Mouse (Mus musculus): Measurements from ENCODE around the gene Cdk9. TPM values are rescaled to one million over a fixed set of nuclear protein-coding genes. Genes with fewer than 3 reads are reported as not detected.

The Cdk9 gene
- total RNA-seq (2014; fragmentation: Nextera tagmentation) (95.7 and 133 TPM in 2 replicates), total RNA-seq (2017) (29.6 and 46.5 TPM in 2 replicates)

DNA sequence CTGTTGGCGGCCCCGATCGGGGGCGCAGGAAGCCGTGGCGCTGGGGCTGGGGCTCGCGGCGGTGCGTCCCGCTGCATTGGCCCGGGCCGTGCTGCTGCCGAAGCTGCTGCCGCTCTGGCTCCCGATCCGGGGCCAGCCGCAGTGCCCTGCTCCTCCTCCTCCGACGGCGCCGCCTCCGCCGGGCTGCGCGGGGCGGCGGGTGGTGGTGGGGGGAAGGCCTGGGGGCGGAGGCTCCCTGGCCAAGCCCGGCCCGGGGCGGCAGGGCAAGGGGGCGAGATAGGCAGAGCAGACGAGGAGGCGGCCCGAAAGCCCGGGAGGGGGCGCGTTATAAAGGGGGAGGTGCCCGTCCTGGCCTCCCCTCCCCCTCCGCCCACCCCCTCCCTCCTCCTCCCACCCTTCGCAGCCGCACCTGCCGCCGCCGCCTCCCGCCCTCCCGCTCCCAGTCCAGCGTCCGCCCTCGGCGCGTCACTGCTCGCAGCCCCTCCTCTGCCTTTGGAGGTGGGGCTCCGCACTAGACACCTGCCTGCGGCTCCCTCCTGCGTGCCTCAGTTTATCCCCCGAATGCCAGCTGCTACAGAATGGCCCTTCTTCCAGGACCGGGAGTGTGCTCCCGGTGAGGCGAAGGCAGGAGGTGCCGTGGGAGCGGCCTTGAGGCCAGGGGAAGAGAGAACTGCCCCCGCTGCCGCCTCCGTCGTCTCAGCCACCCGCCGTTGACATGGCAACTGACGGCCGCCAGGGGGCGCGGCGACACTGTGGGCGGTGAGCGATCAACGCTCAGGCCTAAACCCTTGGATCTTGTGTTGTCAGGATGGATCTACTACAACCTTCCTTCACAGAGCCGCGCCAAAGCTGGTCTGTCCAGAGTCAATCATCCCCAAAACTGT is at the start of gene Cdk9:
TSS of gene Cdk9 (minus strand) at position 143 of the 884 bp plus-strand sequence.
- ATAC-seq (replicated peaks; ENCODE audit: low FRiP score, low TSS enrichment, poor library complexity, severe bottlenecking) = peak; percentile 76

DNA sequence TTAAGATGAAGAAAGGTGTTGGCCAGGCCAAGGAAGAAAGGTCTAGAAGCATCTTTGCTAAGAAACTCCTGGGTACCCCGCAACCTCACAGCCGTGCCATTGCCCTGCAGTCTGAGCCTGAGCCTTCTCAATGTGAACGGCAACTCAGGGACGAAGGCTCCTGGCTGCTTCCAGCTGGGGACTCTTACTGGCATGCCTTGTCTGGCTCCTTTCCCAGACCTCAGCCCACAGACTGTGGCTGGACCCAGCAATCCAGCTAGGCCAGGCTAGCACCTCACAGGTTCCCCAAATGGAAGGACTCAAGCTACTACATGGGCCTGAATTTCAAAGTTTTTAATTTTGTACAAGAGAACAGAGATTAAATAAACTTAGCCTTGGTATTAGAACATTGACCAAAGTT is 49.0 kb upstream of the Cdk9 start:
- ATAC-seq (replicated peaks; ENCODE audit: low FRiP score, low TSS enrichment, poor library complexity, severe bottlenecking) = no peak

DNA sequence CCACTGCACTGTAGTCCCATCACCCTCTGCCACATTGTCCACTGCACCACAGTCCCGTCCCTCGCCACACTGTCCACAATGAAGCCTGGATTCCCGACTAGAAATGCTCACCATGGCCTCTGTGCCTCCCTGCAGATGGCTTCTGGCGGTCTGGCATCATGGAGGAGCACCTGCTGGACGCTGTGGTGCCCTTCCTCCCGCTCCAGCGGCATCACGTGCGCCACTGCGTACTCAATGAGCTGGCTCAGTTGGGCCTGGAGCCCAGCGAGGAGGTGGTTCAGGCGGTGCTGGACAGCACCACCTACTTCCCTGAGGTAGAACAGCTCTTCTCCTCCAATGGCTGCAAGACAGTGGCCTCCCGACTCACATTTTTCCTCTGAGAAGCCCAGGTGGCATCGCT is 48.5 kb upstream of the Cdk9 start:
- ATAC-seq (replicated peaks; ENCODE audit: low FRiP score, low TSS enrichment, poor library complexity, severe bottlenecking) = no peak

DNA sequence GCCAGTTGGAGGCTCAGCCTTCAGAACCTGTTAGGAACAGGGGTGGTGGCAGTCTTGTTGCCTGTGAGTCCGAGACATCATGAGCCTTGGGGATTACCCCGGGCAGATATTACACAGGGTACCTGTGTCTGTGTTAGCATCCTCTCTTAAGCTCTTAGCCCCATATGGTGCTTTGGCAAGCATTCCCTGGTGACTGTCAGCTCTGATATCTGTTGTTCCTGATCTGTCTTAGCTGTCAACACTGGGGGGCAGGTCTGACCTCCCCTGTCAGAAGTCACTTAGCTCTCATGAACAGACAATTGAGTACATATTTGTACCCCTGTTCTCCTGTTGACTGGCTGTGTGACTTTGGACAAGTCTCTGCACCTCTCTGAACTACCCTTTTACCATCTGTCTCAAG is 46.1 kb upstream of the Cdk9 start:
- no peak for ATAC-seq (replicated peaks; ENCODE audit: low FRiP score, low TSS enrichment, poor library complexity, severe bottlenecking)

DNA sequence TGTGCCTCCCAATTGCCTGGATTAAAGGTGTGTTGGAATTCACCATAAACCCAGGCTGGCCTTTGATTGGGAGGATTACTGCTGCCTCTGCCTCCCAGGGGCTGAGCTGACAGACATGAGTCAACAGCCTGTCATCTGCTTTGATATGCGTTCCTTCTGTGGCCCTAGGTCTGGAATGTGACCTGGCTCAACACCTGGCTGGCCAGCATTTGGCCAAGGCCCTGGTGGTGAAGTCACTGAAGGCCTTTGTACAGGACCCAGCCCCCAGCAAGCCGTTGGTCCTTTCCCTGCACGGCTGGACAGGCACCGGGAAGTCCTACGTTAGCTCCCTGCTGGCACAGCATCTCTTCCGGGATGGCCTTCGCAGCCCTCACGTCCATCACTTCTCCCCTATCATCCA is 45.6 kb upstream of the Cdk9 start:
- ATAC-seq (replicated peaks; ENCODE audit: low FRiP score, low TSS enrichment, poor library complexity, severe bottlenecking) = no peak

DNA sequence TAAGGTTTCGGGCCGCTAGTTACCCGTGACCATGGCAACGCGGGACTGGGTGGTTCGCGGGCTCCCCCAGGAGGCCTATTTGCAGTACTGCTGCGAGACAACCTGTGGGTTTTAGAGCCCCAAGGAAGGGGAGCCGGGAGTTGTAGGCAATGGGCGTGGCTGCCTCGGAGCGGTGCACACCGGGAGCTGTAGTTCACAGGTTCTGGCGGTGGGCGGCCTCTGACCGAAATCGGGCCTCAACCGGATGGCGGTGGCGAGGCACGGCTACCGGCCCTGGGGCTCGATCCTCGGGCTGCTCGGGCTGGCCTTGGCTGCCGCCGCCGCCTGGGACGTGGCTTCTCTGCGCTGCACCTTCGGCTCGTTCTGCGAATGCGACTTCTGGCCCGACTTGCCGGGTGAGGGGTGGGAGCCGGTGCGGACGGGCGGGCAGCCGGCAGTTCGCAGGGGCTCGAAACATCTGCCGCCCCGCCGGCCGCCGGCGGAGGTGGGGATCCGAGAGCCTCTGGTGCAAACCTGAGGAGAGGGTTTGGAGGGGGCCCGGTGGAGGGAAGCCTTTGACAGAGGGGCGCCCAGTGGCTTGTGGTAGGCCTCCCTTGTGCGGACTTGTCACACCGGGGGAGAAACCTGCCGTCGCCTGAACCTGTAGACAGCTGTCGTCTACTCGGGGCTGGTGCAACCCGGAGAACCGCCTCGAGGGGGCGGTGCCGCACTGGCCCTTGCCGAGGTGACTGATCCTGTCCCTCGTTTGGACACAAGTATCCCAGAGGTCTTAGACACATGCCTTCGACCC is 44.4 kb upstream of the Cdk9 start, which contains the start of gene Tor2a:
TSS of gene Tor2a (plus strand) at position 179 of the 790 bp plus-strand sequence.
- peak; percentile 97 for ATAC-seq (replicated peaks; ENCODE audit: low FRiP score, low TSS enrichment, poor library complexity, severe bottlenecking)

DNA sequence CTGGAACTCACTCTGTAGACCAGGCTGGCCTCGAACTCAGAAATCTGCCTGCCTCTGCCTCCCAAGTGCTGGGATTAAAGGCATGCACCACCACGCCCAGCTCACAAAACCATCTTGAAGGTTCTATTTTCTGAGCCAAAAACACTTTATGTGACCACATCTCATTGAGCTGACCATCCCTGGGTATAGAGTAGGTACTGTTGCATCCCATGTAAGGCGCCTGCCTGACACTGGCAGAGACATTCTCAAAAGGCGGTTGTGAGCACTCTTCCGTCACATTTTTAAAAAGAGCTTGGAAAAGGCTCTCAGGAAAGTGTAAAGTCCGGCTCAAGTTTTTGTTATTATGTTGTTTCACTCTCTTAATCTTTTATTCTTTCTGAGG is 43.8 kb upstream of the Cdk9 start:
- ATAC-seq (replicated peaks; ENCODE audit: low FRiP score, low TSS enrichment, poor library complexity, severe bottlenecking) = 0 out of 2 replicates have a peak, but pooled peaks have one; percentile 1

DNA sequence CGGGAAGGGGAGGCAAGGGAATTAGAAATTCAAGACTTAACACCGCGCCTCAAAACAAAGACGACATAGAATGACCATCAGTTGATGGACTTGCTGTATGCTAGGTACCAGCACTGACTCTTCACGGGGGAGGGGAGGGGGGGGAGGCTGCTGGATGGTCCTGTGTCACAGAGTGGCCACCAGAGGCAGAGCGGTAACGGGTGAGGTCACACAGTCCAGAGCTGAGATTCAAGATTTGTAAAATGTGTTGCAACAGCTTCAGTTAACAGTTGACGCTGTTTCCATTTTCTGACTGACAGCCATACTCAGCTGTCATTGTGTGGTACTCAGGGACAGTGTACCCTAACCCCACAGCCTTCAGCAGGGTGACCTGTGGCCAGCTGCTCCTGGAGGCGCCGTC is 39.3 kb upstream of the Cdk9 start:
- no peak for ATAC-seq (replicated peaks; ENCODE audit: low FRiP score, low TSS enrichment, poor library complexity, severe bottlenecking)

DNA sequence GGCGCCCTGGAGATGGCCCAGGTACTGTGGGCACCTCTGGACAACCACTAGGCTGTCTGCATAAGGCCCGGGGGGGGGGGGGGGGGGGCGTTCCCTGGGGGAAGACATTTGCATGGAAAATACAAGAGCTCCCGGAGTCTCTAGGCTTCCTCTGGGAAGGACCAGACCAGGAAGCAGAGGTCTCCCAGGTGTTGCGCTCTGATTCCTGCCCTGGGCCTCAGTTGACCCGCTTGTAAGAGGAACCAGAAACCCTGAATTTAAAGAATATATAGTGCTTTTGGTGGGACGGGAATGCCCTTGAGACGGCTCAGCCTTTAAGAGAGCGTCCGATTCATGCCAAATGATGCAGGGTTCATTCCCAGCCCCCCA is 38.8 kb upstream of the Cdk9 start:
- ATAC-seq (replicated peaks; ENCODE audit: low FRiP score, low TSS enrichment, poor library complexity, severe bottlenecking) = no peak

DNA sequence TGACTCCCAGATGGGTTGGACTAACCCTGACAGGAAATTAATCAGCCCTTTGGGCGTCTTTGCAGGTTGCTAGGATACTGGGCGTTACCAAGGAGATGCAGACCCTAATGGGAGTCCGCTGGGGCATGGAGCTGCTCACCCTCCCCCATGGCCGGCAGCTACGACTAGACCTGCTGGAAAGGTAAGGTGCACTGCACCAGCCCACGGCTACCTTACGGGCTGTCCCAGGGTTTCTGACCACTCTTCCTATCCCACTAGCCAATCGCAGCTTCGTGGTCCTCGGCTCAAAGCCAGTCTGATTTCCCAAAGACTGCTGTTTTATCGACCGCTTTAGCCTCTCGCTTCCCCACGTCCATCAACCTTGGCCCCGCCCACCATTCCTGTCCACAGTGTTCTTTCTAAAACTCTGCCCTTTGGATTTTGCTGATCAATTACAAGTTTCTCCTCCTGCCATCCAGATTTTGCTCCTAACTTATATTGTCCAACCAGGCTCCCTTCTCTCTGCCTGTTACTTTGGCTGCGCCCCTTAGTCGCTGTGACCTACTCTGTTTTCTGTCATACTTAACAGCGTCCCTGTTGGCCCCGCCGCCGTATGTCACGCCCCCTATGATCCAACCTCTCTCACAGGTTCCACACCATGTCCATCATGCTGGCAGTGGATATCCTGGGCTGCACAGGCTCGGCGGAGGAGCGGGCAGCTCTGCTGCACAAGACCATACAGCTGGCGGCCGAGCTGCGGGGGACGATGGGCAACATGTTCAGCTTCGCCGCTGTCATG is 38.2 kb upstream of the Cdk9 start:
- no peak for ATAC-seq (replicated peaks; ENCODE audit: low FRiP score, low TSS enrichment, poor library complexity, severe bottlenecking)

DNA sequence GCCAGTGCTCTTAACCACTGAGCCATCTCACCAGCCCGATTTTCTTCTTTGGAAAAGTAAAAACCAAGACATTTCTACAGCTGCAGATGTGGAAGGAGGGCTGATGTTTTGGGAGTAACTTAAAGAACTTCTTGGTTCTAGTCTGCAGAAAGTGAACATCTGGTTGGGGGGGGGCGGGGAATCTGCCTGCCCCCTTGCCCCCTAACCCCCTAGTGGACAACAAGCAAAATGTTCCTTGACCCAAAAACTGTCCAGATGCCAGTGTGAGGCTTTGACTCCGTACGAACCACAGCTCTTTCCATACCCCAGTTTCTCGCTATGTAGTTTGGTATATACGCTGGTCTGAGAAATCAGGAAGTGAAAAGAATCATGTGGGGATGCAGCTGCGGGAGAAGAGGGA is 37.3 kb upstream of the Cdk9 start:
- ATAC-seq (replicated peaks; ENCODE audit: low FRiP score, low TSS enrichment, poor library complexity, severe bottlenecking) = no peak

DNA sequence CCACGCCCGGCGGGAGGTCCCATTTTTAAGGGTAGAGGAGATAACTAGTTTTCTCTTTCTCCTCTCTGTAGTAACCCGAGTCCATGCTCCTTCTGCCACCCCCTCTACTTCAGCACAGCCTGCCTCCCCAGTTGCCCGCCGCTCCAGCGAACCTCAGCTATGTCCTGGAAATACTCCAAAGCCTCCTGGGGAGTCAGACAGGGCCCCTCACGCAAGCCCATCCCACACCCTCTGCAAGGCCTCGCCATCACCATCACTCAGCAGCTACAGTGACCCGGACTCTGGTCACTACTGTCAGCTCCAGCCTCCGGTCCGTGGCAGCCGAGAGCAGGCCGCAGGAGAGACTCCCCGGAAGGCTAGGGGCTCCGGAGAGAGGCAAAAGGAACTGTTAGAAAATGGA is 36.2 kb upstream of the Cdk9 start:
- no peak for ATAC-seq (replicated peaks; ENCODE audit: low FRiP score, low TSS enrichment, poor library complexity, severe bottlenecking)

DNA sequence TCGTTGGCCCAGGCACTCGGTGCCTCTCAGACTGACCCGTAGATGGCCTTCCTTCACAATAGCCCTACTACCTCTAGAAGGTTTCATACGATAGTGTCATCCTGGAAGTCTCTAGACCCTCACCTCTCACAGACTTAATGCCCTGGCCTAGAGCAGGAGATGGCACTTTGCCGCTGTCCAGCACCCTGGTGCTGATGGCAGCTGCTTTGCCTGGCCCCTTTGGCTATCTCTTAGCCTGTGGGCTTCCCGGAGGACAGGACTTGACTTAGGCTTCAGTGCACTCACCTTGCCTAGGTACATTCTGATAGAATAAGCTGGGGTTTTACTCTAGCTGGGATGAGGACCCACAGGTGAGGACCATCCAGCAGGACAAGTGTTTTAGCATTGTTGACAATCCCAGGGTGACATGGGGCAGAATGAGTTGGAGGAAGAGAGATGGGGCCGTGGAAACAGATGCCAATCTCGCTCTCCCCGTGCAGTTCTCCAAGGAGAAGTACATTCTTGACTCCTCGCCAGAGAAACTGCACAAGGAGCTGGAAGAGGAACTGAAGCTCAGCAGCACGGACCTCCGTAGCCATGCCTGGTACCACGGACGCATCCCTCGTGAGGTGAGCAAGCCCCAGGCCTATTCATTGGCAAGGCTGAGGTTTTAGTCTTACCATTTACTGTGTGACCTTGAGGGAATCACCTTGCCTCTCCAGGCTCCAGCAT is 31.6 kb upstream of the Cdk9 start:
- no peak for ATAC-seq (replicated peaks; ENCODE audit: low FRiP score, low TSS enrichment, poor library complexity, severe bottlenecking)

DNA sequence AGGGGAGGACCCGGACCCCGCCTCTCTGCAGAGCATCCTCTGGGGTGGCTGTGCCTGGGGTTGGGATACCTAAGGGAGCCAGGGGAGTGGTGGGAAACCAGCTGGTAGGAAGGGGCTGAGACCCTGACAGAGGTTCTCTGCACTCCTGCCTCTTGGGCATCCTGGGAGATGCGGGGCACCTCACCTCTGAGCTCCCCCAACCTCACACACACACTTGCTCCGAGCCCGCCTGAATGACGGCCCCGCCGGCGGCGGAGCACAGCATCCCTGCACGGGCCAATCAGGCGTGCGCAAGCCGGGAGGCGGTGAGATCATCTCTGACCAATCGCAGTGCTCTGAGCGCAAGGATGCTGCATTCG is 29.3 kb upstream of the Cdk9 start:
- no peak for ATAC-seq (replicated peaks; ENCODE audit: low FRiP score, low TSS enrichment, poor library complexity, severe bottlenecking)

DNA sequence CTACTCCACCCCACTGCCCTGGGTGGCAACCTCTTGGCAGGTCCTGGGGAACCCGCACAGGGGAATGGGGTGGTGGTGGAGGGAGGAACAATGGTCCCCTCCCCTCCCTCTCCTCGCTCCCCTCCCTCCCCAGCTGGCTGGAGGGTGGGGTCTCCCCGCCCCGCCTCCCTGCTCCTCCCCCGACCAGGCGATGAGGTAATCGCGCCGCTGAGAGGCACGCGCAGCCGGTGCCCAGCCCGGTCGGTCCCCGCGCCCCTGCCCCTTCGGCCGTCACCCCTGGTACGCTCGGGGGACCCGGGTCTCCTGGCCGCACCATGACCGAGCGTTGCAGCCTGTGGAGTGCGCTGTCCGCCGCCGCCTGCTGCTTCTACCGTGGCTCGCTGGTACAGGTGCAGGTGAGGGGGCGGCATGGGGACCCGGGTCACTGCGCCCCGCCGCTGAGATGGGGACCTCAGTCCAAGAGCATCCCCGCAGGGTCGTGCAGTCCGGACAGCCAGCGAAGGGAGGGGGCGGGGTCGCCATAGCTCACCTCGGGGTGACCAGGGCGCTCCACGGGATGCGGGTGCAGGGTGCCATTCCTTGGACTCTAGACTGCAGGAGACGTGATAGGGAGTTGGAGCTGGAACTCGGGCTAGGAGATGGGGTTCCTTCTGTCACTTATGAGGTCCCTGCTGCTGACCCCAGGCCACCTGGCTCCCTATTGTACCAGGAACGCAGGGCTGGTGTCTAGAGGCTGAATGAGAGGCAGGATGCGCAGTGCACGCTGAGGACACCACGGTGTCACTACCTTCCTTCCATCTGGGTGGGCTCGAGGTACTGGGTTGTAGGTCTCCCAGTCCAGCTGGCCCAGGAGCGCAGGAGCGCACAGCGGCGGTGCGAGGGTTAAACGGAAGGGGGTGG is 28.6 kb upstream of the Cdk9 start:
- no peak for ATAC-seq (replicated peaks; ENCODE audit: low FRiP score, low TSS enrichment, poor library complexity, severe bottlenecking)

DNA sequence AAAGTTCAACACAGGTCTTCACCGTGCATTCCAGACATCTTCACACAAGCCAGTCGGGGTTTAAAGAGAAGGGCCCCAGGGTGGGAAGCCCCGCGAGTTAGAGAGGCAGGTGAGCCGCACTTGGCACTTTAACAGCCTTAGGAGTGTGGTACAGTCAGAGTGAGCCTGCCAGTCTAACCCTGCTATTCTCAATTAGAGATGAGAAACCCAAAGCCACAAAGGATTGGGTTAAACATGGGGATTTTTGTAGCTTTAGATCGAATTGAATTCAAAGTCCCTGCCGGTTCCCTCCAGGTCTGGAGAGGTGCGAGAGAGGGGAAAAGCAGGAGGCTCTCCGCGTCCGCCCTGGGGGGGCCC is 28.0 kb upstream of the Cdk9 start, which contains the start of gene 6330409D20Rik:
TSS of gene 6330409D20Rik (minus strand) at position 101 of the 357 bp plus-strand sequence.
- ATAC-seq (replicated peaks; ENCODE audit: low FRiP score, low TSS enrichment, poor library complexity, severe bottlenecking) = no peak

DNA sequence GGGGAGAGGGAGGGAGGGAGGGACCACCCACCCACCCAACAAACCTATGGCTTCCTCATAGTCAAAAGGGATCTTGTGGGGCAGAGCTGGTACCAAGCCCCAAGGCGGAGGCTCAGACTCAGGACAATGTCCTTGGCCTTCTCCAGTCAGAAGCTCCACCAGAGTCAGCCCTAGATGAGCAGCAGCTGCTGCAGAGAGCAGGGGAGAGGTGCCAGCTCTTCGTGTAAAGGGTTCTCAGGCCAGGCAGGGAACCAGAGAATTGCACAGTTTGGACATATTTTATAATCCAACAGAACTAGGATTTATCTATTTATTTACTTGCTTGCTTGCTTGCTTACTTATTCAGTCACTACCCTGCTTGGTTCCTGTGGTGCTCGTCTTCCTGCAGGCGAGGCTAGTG is 26.4 kb upstream of the Cdk9 start:
- no peak for ATAC-seq (replicated peaks; ENCODE audit: low FRiP score, low TSS enrichment, poor library complexity, severe bottlenecking)

DNA sequence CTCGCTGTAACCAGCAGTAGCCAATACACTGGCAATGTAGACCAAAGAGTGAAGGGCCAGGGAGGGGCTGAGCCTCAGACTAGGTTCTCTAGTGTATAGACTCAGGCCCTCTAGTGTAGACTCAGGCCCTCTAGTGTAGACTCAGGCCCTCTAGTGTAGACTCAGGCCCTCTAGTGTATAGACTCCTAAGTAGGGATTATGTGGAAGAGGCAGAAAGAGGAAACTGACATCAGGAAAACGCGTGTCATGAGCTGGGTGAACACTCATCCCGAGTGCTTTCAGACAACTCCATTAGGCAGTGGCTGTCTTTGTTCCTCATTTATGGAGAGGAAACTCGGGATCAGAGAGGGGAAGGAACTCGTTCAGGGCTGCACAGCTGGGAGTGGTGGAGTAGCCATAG is 24.1 kb upstream of the Cdk9 start:
- ATAC-seq (replicated peaks; ENCODE audit: low FRiP score, low TSS enrichment, poor library complexity, severe bottlenecking) = no peak
